Mouse (Mus musculus): ENCODE measurements at regions not wholly inside any gene's neighbourhood (a gene's known extent, or its start where the extent isn't known, plus 50 kb on each side); places are given as distances from the start of the nearest gene placed in this dataset.

DNA sequence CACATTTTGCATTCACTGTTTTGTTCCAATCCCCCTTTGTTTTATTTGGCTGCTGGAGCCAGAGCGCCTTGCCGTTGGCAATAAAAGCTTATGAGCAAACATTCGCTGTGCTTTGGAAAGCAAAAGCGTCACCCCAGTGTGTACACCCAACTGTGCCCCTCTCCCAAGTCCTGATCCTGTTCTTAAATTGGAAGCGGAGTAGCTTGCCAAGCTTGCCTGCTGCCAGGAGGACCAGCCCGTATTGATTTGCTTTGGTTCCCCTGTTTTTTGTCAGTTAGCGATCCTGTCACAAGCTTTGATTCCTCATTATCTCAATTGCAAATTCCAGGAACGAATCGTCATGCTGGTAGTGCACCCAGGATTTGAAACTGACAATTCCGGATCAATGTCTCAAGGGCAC, 917.5 kb downstream of the Olfm4 start:
- DNase-seq (ENCODE audit: low spot score) = peak; percentile 41

DNA sequence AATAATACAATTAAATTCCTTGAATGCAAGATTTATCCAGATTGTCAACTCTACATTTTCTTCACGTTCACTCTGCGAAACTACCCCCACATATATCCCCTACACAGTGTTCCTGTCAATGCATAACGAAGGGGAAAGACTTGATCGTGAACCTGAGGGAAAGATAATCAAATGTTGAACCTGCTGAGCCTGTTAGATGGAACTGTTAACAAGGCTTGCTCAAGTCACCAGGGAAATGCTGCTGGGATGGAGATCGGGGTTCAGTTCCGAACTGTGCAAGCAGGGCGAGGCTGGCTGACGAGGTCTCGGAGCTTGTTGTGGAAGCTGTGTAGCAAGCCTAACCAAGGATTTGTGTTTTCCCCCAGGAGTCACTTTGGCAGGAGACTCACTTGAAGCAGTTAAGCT, 917.9 kb downstream of the Olfm4 start:
- no peak for DNase-seq (ENCODE audit: low spot score)

DNA sequence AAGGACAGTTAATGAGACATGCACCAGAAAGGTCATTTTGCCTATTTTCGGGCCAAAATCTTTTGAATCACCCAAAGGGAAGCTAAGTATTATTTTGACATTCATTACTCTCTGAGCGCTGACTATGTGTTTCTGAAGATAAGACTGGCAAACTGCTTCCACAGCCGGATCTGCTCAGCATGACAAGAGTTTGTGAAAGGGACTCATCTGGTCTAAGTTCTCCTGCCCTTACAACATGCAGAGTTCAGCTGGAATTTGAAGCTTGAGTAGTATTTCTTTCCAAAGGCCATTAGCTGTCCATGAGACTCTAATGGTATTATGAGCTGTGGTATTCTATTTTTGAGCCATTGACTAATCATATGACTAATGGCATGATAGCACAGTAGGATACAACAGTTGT, 932.1 kb downstream of the Olfm4 start:
- DNase-seq (ENCODE audit: low spot score) = no peak

- DNase-seq (ENCODE audit: low spot score) = no peak
Observed at GRCm38 (mm10) chr14:80923732-80924131, 939.9 kb downstream of the Olfm4 start.

DNA sequence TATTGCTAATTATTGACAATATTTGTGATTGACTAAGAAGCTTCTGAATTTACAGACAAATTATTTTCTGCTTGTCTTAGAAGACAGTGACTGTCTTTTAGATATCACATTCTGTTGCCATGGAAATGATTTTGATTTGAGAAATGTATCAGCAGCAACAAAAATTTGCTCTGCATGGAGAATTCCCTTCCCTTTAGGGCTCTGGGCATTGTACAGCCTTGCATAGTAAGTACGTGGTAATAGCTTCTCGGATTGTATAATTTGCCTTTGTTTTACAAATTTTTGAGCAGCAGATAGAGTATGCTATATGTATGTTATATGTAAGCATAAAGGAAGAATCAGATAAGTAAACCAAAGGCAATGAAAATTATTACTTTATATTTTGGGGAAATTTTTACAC, 976.1 kb downstream of the Olfm4 start:
- no peak for DNase-seq (ENCODE audit: low spot score)

DNA sequence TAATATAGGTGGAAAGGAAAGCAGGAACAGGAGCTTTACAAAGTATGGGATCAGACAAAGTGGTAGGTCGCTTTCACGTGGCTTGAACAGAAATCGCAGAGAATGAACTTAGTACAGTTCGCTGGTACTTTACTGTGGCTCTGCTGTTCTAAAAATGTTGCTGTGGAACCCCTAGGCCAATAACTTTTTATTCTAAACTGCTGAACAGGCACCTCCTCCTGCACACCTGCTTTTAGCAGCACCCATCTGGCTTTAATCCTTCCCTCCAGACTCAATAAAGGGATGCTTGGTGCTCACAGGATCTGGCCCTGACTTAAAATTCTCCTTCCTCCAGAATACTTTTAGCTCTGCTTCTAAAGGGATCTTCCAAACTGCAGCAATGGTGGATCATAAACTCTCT, 991.9 kb downstream of the Olfm4 start:
- DNase-seq (ENCODE audit: low spot score) = no peak

- DNase-seq (ENCODE audit: low spot score) = no peak
Observed at GRCm38 (mm10) chr14:80976662-80977061, 992.8 kb downstream of the Olfm4 start.

DNA sequence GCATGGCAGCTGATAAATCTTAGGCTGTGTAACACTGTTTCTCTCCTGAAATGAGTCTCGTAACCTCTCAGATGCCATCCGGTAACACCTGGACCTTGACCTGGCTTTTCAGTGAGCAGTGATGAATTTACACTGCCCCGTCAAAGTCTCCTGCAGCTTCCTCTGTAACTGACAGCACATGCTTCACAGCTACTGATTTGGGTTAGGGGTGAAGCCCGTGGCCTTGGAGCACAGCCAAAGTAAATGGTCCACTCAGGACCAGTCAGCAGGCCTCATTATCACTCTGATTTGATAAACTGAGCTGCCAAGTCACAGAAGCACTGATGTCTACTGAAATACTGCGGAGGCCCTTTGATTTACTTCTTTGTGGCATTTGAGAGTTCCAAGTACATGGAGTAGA, 995.6 kb downstream of the Olfm4 start:
- no peak for DNase-seq (ENCODE audit: low spot score)

DNA sequence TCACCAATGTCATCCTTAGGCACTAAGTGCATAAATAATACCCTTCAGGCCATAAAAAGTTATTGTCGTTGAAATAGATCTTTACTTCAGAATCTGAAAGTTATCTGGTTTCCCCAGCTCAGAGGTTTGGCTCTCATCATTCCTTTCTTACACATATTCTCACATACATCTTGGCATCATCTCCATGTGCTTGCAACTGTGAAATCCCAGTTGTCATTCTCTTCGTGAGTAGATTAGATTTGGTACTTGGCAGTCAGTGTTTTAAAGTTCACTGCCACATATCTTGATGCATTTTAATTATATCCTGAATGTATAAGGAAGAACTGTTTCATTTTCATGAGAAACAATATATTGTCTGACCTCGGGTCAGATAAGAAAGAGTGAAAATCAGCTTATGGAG, 1006.3 kb downstream of the Olfm4 start:
- no peak for DNase-seq (ENCODE audit: low spot score)

GRCm38 (mm10) chr14:80990679-80991286, 1006.9 kb downstream of the Olfm4 start:
- DNase-seq (ENCODE audit: low spot score) = no peak

GRCm38 (mm10) chr14:80999030-80999429, 1015.1 kb downstream of the Olfm4 start:
- no peak for DNase-seq (ENCODE audit: low spot score)

DNA sequence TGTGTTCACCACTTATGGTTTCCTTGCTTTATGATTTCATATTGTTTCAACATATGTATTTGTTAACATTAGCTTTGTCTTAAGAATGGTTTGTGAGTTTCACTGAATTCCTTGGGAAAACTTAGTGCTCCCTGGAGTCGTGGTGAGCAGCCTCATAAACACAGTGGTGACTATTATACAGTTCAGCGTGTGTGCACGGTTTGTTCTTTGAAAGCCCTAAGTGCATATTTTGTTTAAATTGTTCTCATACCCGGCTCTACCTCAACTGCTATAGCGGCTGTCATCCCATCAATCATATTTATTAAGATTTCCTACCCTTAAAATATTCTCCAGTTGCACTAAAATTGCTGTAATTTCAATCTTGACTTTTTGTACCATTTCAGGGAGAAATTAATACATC, 1029.3 kb downstream of the Olfm4 start:
- DNase-seq (ENCODE audit: low spot score) = no peak

GRCm38 (mm10) chr14:81031475-81031874, 1047.6 kb downstream of the Olfm4 start:
- DNase-seq (ENCODE audit: low spot score) = no peak

DNA sequence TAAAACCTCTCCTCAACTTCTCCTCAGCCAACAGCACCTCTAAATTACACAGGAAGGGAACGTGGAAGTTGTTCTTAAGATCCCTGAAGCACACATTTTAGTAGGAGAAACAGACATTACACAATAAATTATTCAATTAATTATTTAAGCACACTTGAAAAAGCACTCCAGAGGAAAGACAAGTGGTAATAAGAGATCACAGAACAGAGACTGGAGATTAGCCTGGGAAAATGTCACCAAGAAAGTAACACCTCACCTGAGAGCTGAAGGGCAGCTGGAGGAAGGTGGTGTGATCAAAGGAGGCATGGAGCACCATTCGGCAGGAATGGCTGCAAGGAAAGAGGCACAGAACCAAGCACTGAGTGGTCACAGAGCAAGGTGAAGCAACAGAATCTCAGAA, 1053.8 kb downstream of the Olfm4 start:
- DNase-seq (ENCODE audit: low spot score) = no peak

DNA sequence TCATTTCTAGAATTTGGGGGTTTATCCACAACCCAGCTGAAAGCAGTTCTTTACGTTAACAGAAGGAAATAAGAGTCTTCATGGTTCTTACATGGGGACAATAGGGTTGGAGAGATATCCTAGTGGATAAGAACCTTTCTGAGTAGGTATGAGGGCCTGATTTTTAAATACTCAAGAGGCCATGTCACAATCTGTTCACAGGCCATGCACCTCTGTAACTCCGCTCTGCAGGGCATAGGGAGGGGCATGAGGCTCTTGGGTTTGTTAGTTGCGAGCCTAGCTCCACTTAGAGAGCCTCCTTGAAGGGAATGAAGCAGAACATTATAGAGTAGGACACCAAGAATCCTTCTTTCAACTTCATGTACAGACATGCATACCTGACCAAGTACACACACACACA, 1054.2 kb downstream of the Olfm4 start:
- DNase-seq (ENCODE audit: low spot score) = no peak

Data from layer of hippocampus, adult 9-10 months (tissue).